Mouse (Mus musculus) spleen, postnatal 10 days (tissue): ENCODE results near the gene Trpc4.

Source experiments
- DNase-seq, 2 experiments: peaks; one replicate each; pipeline ENCODE4 v3.0.0; 2021 to 2022; ENCODE audit warnings: low spot score in 2 of 2

The Trpc4 gene

DNA sequence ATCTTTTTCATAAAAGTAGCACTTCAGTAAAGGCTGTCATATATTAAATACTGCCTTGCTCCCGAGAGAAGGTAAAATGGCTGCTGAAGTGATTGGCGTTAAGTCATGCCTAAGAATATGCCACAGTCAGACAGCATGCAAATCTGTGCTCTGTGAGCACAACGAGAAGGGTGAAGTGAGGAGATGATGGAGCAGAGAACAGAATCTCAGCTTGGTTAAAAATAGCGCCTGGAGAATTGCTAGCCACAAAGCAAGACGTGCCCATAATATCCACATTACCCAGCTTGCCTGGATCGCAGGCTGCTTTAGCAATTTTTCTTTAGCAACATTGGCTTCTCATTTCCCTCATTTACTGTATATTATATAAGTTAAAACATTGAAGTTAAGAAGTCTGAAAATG lies 113.3 kb downstream of the Trpc4 start:
- DNase-seq, result no peak

DNA sequence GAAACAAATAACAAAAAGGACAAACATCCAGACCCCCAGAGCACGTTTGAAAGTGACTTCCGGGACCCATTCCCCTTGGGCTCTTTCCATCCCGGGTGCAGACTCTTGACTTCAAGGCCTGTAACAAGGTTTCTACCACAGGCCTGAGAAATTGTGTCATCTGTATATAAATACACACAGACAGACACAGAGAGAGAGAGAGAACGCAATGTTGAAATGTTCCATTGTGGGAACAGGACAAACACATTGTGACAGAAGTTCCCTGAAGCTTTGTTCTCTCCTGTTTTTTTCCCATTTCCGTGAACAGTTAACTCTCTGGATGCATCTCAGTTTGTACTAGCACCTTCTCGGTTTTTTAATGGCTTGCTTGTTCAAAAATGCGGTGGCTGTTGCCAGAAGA lies 118.8 kb downstream of the Trpc4 start:
- DNase-seq, result no peak

GRCm38 (mm10) chr3:54289731-54290130 lies 133.9 kb downstream of the Trpc4 start:
- no peak for DNase-seq

DNA sequence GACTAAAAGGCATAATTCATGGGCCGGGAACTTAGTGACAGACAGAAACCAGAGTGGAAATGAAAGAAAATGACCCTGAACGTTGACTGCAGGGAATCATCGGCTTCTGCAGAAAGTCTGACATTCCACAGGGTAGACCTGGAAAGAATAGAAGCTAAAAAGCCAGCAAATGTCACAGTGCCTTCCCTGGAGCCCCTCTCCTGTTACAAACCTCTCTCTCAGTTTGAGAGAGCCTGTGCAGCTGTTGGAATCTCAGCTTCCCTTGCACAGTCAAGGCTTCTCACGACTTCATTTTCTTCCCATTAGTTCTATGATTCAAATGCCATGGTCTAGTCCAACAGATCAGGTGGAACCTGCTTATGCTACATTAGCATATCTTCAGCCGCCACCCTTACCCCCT lies 154.8 kb downstream of the Trpc4 start:
- DNase-seq, result no peak

GRCm38 (mm10) chr3:54314055-54314454 lies 158.2 kb downstream of the Trpc4 start:
- no peak for DNase-seq

DNA sequence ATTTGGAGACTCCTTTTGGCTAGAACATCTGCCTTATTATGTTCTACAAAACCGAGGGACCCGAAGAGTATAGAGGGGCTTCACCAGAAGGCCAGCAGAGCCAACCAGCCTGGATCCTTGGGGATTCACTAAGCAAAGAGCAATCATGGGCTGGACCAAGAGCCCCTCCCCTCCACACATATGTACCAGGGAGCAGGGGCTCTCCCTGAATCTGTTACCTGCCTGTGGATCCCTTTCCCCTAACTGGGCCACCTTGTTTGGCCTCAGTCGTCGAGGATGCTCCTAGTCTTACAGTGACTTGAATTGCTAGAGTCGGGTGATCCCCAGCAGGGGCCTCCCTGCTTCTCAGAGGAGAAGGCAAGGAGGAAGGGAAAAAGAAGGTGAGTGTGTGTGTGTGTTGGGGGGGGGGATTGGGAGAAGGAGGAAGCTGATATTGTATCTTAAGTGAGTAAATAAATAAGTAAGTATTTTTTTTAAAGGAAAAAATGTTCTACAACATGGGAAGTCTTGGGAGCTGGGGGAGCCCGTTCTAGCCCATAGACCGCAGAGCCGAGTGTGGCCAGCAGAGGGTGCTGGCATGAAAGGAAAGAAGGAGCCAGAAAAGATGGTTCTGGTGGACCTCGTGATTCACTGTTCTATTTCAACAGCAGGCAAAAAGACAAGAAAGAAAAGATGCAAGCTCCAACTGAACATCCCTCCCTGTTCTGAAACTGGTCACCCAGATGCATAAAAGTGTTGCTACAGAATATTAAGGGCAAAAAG lies 197.2 kb downstream of the Trpc4 start:
- peak; percentile 25 to 74 for DNase-seq

GRCm38 (mm10) chr3:54357561-54357960 lies 201.7 kb downstream of the Trpc4 start:
- DNase-seq, result no peak

GRCm38 (mm10) chr3:54358463-54359189 lies 202.8 kb downstream of the Trpc4 start:
- no peak for DNase-seq

- DNase-seq, result no peak
These were observed 205.1 kb downstream of the Trpc4 start, which contains the start of gene Postn for GRCm38 (mm10) chr3:54360897-54361296. Gene Postn, plus strand, starts transcription at chr3:54361109.

DNA sequence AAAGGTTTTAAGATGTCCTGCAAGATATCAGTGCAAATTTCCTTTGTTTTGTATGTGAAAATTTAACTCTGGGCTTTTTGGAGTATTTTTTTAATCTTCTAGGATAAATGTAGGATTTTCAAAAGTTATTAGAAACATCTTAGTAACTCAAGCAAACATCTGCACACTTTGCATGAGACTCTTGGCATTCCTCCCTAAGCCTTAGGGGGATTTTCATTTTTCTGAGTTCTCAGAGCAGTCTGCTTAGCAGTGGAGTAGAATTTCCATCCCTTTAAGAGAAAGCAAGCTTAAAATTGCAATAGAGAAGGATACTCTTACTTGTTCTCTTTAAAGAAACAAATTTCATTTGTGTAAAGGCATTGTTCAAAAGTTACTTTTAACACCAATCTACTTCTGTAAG lies 205.8 kb downstream of the Trpc4 start:
- no peak for DNase-seq
